Mouse (Mus musculus): ENCODE measurements around the gene G3bp1. TPM values are rescaled to one million over a fixed set of nuclear protein-coding genes. Genes with fewer than 3 reads are reported as not detected.

The G3bp1 gene
- total and polyA plus RNA-seq, 2 experiments from 2014 or later: 50.4 to 72.0 TPM

DNA sequence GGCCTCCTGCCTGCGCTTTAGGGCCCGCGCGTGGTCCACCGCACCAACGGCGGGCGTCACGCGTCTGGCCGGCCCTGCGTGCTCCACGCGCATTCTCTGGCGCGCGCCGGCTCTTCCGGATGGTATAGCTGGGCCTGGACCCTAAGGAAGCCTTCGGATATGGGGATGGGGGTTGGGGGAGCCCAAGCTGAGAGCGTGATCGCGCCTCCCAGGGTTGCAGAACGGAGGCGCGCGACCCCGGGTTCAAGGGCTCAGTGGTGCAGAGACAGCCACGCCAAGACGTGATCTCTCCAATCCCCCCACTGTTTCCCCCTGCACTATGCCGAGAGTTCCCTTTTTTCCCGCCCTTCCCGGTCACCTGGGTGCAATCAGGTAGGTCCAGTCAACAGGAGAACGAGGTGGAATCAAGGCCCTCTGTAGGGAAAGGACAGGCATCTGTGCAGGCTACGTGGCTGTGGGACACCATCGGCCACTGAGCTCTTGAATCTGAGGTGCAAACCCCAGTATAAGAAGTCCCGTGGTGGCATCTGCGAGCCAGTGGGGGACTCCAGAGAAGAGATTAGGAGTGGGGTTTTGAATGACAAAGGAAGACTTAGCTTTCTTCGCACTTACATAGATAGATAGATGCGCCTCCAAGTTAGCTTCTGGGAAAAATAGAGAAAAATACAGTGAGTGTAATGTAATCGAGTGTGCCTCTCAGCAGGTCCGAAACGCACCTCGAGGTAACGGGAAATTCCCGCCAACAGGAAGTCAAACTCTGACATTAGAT lies 622 bp downstream of the G3bp1 start:
- Histone ChIP-seq H3K27me3 (ENCODE audit: insufficient read depth, low read length) (no peaks in the 10 kb centered on the region), H3K4me1 (ENCODE audit: insufficient read depth, low read length) (peaks cover 13% of the 10 kb centered on the region), H3K4me3 (ENCODE audit: low read length) (peak overlapping the region; percentile 89), H3K36me3 (ENCODE audit: insufficient read depth, low read length) (no peaks in the 10 kb centered on the region), H3K4me2 (ENCODE audit: low read depth, low read length) (peak overlapping the region; percentile 90), H3K9ac (replicated peaks; ENCODE audit: low read length) (peak overlapping the region; percentile 97), H3K27ac (peak overlapping the region; percentile 95), H3K9me3 (ENCODE audit: low read length) (no peaks in the 10 kb centered on the region)
- ATAC-seq (peak; percentile 24; the same call in 1 of the 2 replicates), DNase-seq (ENCODE audit: low spot score) (peak; percentile 68)
- TF ChIP-seq CTCF (IDR thresholded peaks at IDR 0.05; ENCODE audit: low read depth): no peak
- under 1% methylated on average over 39 of the region's 46 CpGs for WGBS

DNA sequence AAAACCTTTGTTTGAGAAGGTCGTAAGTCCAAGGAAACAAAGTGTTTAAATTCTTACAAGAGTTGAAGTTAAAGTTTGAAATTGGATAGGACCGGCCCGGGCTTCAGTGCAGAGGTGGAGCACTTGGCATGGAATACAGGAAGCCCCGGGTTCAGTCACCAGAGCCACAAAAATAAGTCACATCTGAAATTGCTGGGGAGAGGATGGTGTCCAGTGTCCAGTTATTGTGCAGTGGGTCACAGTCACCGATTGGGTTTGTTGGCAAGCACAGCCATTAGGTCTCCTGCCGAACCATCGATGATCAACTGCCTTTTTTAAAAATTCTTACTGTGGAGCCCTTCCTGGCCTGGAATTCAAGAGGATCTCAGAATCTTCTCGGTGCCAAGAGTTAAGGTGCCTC lies 1.3 kb downstream of the G3bp1 start:
- H3K4me3 ChIP-seq (ENCODE audit: low read length): peak overlapping the region; percentile 89
- H3K4me2 ChIP-seq (ENCODE audit: low read depth, low read length): peak overlapping the region; percentile 90
- no peaks in the 10 kb centered on the region for H3K27me3 ChIP-seq (ENCODE audit: insufficient read depth, low read length)
- no peaks in the 10 kb centered on the region for H3K36me3 ChIP-seq (ENCODE audit: insufficient read depth, low read length)
- DNase-seq (ENCODE audit: low spot score): no peak
- 46% methylated on average over 8 of the region's 8 CpGs for WGBS
- H3K27ac ChIP-seq: no peak overlapping the region
- H3K4me1 ChIP-seq (ENCODE audit: insufficient read depth, low read length): peaks cover 13% of the 10 kb centered on the region
- peak overlapping the region; percentile 97; the same call in 1 of the 2 replicates for H3K9ac ChIP-seq (replicated peaks; ENCODE audit: low read length)
- TF ChIP-seq CTCF (IDR thresholded peaks at IDR 0.05; ENCODE audit: low read depth): no peak
- no peaks in the 10 kb centered on the region for H3K9me3 ChIP-seq (ENCODE audit: low read length)
- ATAC-seq: no peak

DNA sequence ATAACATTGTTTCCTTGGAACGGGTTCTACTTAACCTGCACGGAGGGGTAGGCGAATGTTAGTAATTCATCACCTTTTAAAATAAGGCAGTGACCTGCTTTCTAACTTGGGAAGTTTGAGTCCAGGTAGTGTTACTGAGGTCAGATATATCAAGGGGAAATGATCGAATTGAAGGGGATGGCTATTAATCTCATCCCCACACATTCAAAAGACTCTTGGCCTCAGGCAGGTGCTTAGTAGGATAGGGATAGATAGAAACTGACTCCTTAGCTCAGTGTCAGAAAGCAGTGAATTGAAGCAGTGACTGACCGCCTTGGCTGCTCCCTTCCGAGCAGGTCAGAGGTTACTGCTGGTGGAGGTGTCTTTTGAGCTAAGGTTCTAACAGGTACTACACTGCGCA lies 2.0 kb downstream of the G3bp1 start:
- no peaks in the 10 kb centered on the region for H3K9me3 ChIP-seq (ENCODE audit: low read length)
- H3K4me2 ChIP-seq (ENCODE audit: low read depth, low read length): peak overlapping the region; percentile 90; the same call in 1 of the 2 replicates
- H3K4me1 ChIP-seq (ENCODE audit: insufficient read depth, low read length): peaks cover 13% of the 10 kb centered on the region
- H3K4me3 ChIP-seq (ENCODE audit: low read length): peak overlapping the region; percentile 89
- H3K9ac ChIP-seq (replicated peaks; ENCODE audit: low read length): no peak overlapping the region
- 91% methylated on average over 7 of the region's 7 CpGs for WGBS
- no peak overlapping the region for H3K27ac ChIP-seq
- H3K27me3 ChIP-seq (ENCODE audit: insufficient read depth, low read length): no peaks in the 10 kb centered on the region
- TF ChIP-seq CTCF (IDR thresholded peaks at IDR 0.05; ENCODE audit: low read depth): no peak
- ATAC-seq (no peak), DNase-seq (ENCODE audit: low spot score) (no peak)
- no peaks in the 10 kb centered on the region for H3K36me3 ChIP-seq (ENCODE audit: insufficient read depth, low read length)

DNA sequence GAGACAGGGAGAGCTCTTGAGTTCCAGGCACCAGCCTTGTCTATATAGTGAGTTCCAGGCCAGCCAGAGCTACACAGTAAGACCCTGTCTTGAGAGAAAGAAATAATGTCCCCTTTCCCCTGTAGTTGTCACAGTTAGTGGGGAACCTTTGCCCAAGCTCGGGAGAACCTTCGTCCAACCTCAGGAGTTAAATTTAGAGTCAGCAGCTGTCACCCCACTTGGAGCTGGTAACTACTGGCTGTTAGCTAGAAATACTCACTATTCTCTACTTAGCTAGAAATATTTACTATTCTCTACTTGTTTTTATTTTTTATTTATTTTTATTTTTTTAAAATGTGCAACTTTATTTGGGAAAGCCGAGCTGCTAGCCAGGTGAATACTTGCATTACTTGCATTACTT lies 3.7 kb downstream of the G3bp1 start:
- DNase-seq (ENCODE audit: low spot score) (no peak), ATAC-seq (no peak)
- Histone ChIP-seq H3K9ac (replicated peaks; ENCODE audit: low read length) (no peak overlapping the region), H3K36me3 (ENCODE audit: insufficient read depth, low read length) (no peaks in the 10 kb centered on the region), H3K4me2 (ENCODE audit: low read depth, low read length) (no peak overlapping the region), H3K9me3 (ENCODE audit: low read length) (no peaks in the 10 kb centered on the region), H3K4me3 (ENCODE audit: low read length) (no peak overlapping the region), H3K4me1 (ENCODE audit: insufficient read depth, low read length) (peaks cover 11% of the 10 kb centered on the region), H3K27me3 (ENCODE audit: insufficient read depth, low read length) (no peaks in the 10 kb centered on the region), H3K27ac (no peak overlapping the region)
- 94% methylated on average over 3 of the region's 3 CpGs for WGBS
- no peak for TF ChIP-seq CTCF (IDR thresholded peaks at IDR 0.05; ENCODE audit: low read depth)

DNA sequence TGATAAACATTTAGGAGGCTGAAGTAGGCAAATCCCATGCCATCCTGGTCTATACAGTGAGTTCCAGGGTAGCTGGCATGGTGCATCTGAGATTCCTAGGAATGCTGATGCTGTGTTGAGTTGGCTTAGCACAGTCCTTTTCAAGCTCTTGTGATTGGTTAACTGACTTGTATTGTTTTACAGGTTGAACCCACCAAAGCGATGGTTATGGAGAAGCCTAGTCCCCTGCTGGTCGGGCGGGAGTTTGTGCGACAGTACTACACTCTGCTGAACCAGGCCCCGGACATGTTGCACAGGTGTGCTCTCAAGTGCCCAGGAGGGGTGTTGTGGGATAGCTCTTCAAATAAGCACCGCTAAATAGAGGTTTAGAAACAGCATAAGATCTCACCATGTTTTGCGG lies 16.0 kb downstream of the G3bp1 start:
- Histone ChIP-seq H3K4me2 (ENCODE audit: low read depth, low read length) (no peak overlapping the region), H3K36me3 (ENCODE audit: insufficient read depth, low read length) (peaks cover 25% of the 10 kb centered on the region), H3K4me1 (ENCODE audit: insufficient read depth, low read length) (no peaks in the 10 kb centered on the region), H3K27ac (no peak overlapping the region), H3K9ac (replicated peaks; ENCODE audit: low read length) (no peak overlapping the region), H3K27me3 (ENCODE audit: insufficient read depth, low read length) (no peaks in the 10 kb centered on the region), H3K4me3 (ENCODE audit: low read length) (no peak overlapping the region), H3K9me3 (ENCODE audit: low read length) (no peaks in the 10 kb centered on the region)
- ATAC-seq (no peak), DNase-seq (ENCODE audit: low spot score) (no peak)
- 99% methylated on average over 7 of the region's 7 CpGs for WGBS
- TF ChIP-seq CTCF (IDR thresholded peaks at IDR 0.05; ENCODE audit: low read depth): no peak

DNA sequence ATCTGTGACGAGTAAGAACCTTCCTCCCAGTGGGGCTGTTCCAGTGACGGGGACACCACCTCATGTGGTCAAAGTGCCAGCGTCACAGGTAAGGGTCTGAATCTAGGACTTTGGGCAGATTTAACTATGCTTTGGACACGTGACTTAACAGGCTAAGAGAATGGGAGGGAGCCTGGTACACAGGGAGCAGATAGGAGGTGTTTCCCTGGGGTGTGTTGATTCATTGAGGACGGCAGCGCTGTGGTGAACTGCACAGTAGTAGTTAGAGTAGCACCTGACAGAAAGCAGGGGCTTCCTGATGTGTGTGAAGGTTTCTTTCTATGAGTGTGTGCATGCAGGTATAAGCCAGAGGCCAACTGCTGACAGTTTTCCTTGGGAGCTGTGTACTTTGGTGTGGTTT lies 26.7 kb downstream of the G3bp1 start:
- Histone ChIP-seq H3K4me2 (ENCODE audit: low read depth, low read length) (no peak overlapping the region), H3K9me3 (ENCODE audit: low read length) (no peaks in the 10 kb centered on the region), H3K9ac (replicated peaks; ENCODE audit: low read length) (no peak overlapping the region), H3K4me3 (ENCODE audit: low read length) (no peak overlapping the region), H3K36me3 (ENCODE audit: insufficient read depth, low read length) (peaks cover 58% of the 10 kb centered on the region), H3K4me1 (ENCODE audit: insufficient read depth, low read length) (no peaks in the 10 kb centered on the region), H3K27me3 (ENCODE audit: insufficient read depth, low read length) (no peaks in the 10 kb centered on the region), H3K27ac (no peak overlapping the region)
- no peak for TF ChIP-seq CTCF (IDR thresholded peaks at IDR 0.05; ENCODE audit: low read depth)
- ATAC-seq (no peak), DNase-seq (ENCODE audit: low spot score) (no peak)
- WGBS: 84% methylated on average over 6 of the region's 6 CpGs

DNA sequence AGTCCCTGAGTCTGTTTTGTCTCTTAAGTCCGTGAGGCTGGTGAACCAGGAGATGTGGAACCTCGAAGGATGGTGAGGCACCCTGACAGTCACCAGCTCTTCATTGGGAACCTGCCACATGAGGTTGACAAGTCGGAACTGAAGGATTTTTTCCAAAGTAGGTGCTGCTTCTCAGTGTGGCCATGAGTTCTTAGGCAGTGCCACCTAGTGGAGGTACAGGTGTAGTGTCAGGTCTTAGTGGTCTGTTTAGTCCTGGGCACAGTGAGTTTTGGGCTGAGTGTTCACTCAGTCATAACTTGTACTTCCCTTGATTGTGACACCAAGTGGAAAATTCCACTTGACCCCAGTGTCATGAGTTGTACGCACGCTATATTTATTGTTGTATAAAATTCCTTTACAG lies 28.4 kb downstream of the G3bp1 start:
- no peaks in the 10 kb centered on the region for H3K4me1 ChIP-seq (ENCODE audit: insufficient read depth, low read length)
- no peak overlapping the region for H3K27ac ChIP-seq
- ATAC-seq (no peak), DNase-seq (ENCODE audit: low spot score) (peak; percentile 80)
- no peak overlapping the region for H3K9ac ChIP-seq (replicated peaks; ENCODE audit: low read length)
- peaks cover 50% of the 10 kb centered on the region for H3K36me3 ChIP-seq (ENCODE audit: insufficient read depth, low read length)
- peak; percentile 91 for TF ChIP-seq CTCF (IDR thresholded peaks at IDR 0.05; ENCODE audit: low read depth)
- no peaks in the 10 kb centered on the region for H3K9me3 ChIP-seq (ENCODE audit: low read length)
- no peak overlapping the region for H3K4me3 ChIP-seq (ENCODE audit: low read length)
- WGBS: 72% methylated on average over 5 of the region's 5 CpGs
- no peaks in the 10 kb centered on the region for H3K27me3 ChIP-seq (ENCODE audit: insufficient read depth, low read length)
- no peak overlapping the region for H3K4me2 ChIP-seq (ENCODE audit: low read depth, low read length)

All from hindbrain, postnatal 0 days (tissue).